Mouse (Mus musculus): Measurements from ENCODE around the gene Pak6.

- TF ChIP-seq CTCF (IDR thresholded peaks at IDR 0.05; ENCODE audit: insufficient read depth, low read depth, low read length) (no peak), POLR2A (IDR thresholded peaks at IDR 0.05; ENCODE audit: insufficient read depth, low read depth, low read length) (peak; percentile 45; the same call in 1 of the 2 replicates)
Measured at GRCm38 (mm10) chr2:118711038-118711494, 48.0 kb downstream of the Pak6 start.
